Mouse (Mus musculus): ENCODE results near the gene Upk3b. TPM values are rescaled to one million over a fixed set of nuclear protein-coding genes. Genes with fewer than 3 reads are reported as not detected.

Upk3b gene
- 35.7 and 38.8 TPM in 2 replicates for polyA plus RNA-seq (2015; fragmentation: Nextera tagmentation; extraction: Ambion mirVana)

DNA sequence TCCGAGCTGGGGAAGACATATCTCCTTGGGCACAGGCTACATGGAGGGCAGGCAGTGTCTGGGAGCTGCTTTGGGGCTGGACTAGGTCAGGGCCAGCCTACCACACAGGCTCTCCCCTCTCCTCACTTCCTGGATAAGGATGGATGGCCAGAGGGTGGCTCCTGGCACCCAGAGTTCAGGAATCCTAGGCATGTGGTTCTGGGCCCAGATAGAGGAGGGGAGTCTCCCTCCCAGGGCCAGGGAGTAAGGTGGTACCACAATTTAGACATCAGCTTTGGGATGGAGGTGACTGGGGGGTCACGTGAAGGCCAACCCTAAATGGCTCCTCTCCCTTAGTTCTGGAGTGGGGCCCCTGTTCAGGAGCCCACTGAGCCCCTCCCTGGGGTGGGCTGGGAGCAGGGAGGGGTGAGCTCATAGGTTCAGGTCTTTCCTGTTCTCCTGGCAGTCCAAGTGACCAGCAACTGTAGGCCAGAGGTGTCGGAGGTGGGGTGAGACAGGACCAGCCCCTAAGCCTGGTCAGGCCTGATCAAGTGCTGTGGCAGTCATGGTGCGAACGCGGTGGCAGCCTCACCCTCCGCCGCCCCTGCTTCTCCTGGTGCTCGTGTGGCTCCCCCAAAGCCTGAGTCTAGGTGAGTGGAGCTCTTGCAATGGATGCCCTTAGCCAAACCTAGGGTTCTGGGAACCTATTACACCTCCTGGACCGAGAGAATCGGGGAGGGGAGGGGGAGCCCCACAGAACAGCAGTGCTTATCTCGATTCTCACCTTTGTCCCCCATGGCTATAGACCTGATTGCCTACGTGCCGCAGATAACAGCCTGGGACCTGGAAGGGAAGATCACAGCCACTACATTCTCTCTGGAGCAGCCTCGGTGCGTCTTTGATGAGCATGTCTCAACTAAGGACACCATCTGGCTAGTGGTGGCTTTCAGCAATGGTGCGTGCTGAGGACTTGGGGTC, at the start of gene Upk3b:
Upk3b (plus strand) TSS at position 239 of the 957 bp plus-strand sequence.
- 54% methylated on average over 17 of the region's 17 CpGs for WGBS
- no peaks in the 10 kb centered on the region for H3K36me3 ChIP-seq (ENCODE audit: insufficient read depth, low read length)
- no peak within 1 kb of the TSS for H3K4me3 ChIP-seq (ENCODE audit: low read depth, low read length)
- no peak within 1 kb of the TSS for H3K4me2 ChIP-seq (replicated peaks; ENCODE audit: low read depth, low read length)
- no peak within 1 kb of the TSS for H3K27ac ChIP-seq (ENCODE audit: low read length)
- DNase-seq (ENCODE audit: low spot score) (no peak), ATAC-seq (peak; percentile 46)
- no peak for TF ChIP-seq CTCF (IDR thresholded peaks at IDR 0.05)
- TF ChIP-seq EP300 (IDR thresholded peaks at IDR 0.05), result no peak
- no peak within 1 kb of the TSS for H3K9ac ChIP-seq (replicated peaks; ENCODE audit: low read depth)
- no peaks in the 10 kb centered on the region for H3K4me1 ChIP-seq (ENCODE audit: insufficient read depth, low read depth, low read length)
- H3K9me3 ChIP-seq (ENCODE audit: low read length), result no peaks in the 10 kb centered on the region
- no peaks in the 10 kb centered on the region for H3K27me3 ChIP-seq (replicated peaks; ENCODE audit: insufficient read depth, low read length)

- H3K4me3 ChIP-seq (ENCODE audit: low read depth, low read length), result no peak overlapping the region
- H3K9ac ChIP-seq (replicated peaks; ENCODE audit: low read depth), result no peak overlapping the region
- TF ChIP-seq EP300 (IDR thresholded peaks at IDR 0.05) (no peak), CTCF (IDR thresholded peaks at IDR 0.05) (no peak)
- 67% methylated on average over 5 of the region's 5 CpGs for WGBS
- H3K27me3 ChIP-seq (replicated peaks; ENCODE audit: insufficient read depth, low read length), result no peaks in the 10 kb centered on the region
- H3K27ac ChIP-seq (ENCODE audit: low read length), result no peak overlapping the region
- 0 out of 2 replicates have a peak, but pooled peaks cover 2% of the 10 kb centered on the region for H3K4me1 ChIP-seq (ENCODE audit: insufficient read depth, low read depth, low read length)
- no peaks in the 10 kb centered on the region for H3K9me3 ChIP-seq (ENCODE audit: low read length)
- H3K36me3 ChIP-seq (ENCODE audit: insufficient read depth, low read length), result no peaks in the 10 kb centered on the region
- no peak overlapping the region for H3K4me2 ChIP-seq (replicated peaks; ENCODE audit: low read depth, low read length)
- no peak for DNase-seq (ENCODE audit: low spot score)
- no peak for ATAC-seq
These were observed 47.7 kb upstream of the Upk3b start for GRCm38 (mm10) chr5:135990601-135991000.

DNA sequence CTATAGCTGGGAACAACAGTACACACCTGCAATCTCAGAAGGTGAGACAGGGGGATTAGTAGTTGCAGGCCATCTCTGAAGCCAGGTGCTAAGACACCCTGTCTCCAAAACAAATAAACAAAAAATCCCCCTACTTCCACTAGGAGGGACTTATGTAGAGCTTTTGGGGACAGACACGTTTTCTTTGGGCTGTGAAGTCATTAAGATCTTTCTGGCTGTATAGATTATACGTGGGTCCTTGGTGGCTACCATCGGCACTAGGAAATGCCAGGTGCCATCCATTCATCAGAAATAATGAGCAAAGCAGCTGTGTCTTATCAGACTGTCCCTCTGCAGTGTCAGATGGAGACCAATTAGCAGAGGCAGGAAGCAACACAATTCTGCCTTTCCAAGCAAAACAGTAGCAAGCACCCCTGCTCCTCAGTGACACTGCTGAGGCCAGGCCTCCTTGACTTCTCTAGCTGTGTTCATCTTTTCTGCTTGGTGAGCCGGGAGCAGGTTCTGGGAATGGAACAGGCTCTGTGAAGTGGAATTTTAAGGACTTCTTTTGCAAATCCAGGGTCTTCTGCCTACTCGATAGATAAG, 44.8 kb upstream of the Upk3b start:
- Histone ChIP-seq H3K27me3 (replicated peaks; ENCODE audit: insufficient read depth, low read length) (no peaks in the 10 kb centered on the region), H3K9ac (replicated peaks; ENCODE audit: low read depth) (no peak overlapping the region), H3K36me3 (ENCODE audit: insufficient read depth, low read length) (no peaks in the 10 kb centered on the region), H3K9me3 (ENCODE audit: low read length) (no peaks in the 10 kb centered on the region), H3K4me2 (replicated peaks; ENCODE audit: low read depth, low read length) (no peak overlapping the region), H3K27ac (ENCODE audit: low read length) (no peak overlapping the region), H3K4me3 (ENCODE audit: low read depth, low read length) (no peak overlapping the region), H3K4me1 (ENCODE audit: insufficient read depth, low read depth, low read length) (0 out of 2 replicates have a peak, but pooled peaks cover 4% of the 10 kb centered on the region)
- ATAC-seq, result no peak
- DNase-seq (ENCODE audit: low spot score), result no peak
- 40% methylated on average over 5 of the region's 5 CpGs for WGBS
- TF ChIP-seq CTCF (IDR thresholded peaks at IDR 0.05) (no peak), EP300 (IDR thresholded peaks at IDR 0.05) (no peak)

GRCm38 (mm10) chr5:135994335-135994724, 44.0 kb upstream of the Upk3b start:
- H3K4me1 ChIP-seq (ENCODE audit: insufficient read depth, low read depth, low read length), result 0 out of 2 replicates have a peak, but pooled peaks cover 4% of the 10 kb centered on the region
- H3K9me3 ChIP-seq (ENCODE audit: low read length), result no peaks in the 10 kb centered on the region
- ATAC-seq, result no peak
- H3K27ac ChIP-seq (ENCODE audit: low read length), result no peak overlapping the region
- no peak for DNase-seq (ENCODE audit: low spot score)
- 53% methylated on average over 8 of the region's 8 CpGs for WGBS
- H3K9ac ChIP-seq (replicated peaks; ENCODE audit: low read depth), result no peak overlapping the region
- H3K36me3 ChIP-seq (ENCODE audit: insufficient read depth, low read length), result no peaks in the 10 kb centered on the region
- H3K27me3 ChIP-seq (replicated peaks; ENCODE audit: insufficient read depth, low read length), result no peaks in the 10 kb centered on the region
- peak overlapping the region; percentile 68; the same call in 1 of the 2 replicates for H3K4me3 ChIP-seq (ENCODE audit: low read depth, low read length)
- no peak overlapping the region for H3K4me2 ChIP-seq (replicated peaks; ENCODE audit: low read depth, low read length)
- no peak for TF ChIP-seq EP300 (IDR thresholded peaks at IDR 0.05)
- TF ChIP-seq CTCF (IDR thresholded peaks at IDR 0.05), result no peak

DNA sequence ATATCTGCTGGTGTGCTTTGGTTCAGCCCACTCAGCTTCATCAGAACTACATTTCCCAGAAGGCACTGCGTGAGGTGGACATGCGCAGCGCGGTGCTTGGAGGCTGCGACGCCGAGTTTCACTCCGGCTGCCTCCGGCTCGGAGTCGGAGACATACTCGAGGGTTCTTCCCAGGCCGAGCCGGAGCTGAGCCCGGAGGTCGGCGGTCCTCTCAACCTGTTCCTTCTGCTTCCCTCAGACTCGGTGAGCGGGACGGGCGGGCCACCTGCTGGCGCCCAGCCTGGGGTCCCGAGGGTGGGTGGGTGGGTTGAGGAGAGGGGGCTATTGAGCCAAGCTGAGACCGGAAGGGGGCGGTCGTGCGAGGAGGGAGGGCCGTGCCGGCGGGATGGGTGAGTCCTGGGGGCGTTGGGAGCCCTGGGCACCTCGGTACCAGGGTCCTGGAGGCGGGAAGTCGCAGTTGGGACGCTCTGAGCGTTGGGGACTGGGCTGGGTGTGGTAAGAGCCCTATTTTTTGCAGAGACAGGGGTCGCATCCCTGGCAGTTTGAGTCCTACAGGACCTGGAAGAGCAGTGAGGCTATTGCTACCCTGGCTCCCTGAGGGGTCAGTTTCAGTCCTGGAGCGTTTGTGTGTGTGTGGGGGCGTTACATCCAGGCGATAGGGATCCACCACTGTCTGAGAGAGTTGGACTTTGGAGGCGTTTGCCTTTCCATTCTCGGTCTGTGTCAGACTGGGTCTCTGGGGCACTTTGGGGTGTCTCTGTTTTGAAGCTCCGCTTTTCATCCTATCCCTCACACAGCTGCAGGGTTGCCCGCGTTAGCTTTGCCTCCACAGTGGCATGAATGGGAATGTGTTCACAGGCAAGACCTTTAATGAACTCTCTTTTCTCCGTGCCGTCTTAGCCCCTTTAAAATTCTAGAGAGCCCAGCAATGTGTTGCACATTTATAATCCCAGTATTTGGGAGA, 43.3 kb upstream of the Upk3b start, which contains the start of gene Dtx2:
Dtx2 (plus strand) TSS at position 76 of the 963 bp plus-strand sequence.
- peak; percentile 98 for ATAC-seq
- peak within 1 kb of the TSS; percentile 68 for H3K4me3 ChIP-seq (ENCODE audit: low read depth, low read length)
- WGBS, result under 1% methylated on average over 42 of the region's 47 CpGs
- no peaks in the 10 kb centered on the region for H3K36me3 ChIP-seq (ENCODE audit: insufficient read depth, low read length)
- peak within 1 kb of the TSS; percentile 76 for H3K9ac ChIP-seq (replicated peaks; ENCODE audit: low read depth)
- H3K27ac ChIP-seq (ENCODE audit: low read length), result peak within 1 kb of the TSS; percentile 87
- DNase-seq (ENCODE audit: low spot score), result peak; percentile 94
- 0 out of 2 replicates have a peak, but pooled peaks cover 4% of the 10 kb centered on the region for H3K4me1 ChIP-seq (ENCODE audit: insufficient read depth, low read depth, low read length)
- peak within 1 kb of the TSS; percentile 79 for H3K4me2 ChIP-seq (replicated peaks; ENCODE audit: low read depth, low read length)
- H3K9me3 ChIP-seq (ENCODE audit: low read length), result no peaks in the 10 kb centered on the region
- no peaks in the 10 kb centered on the region for H3K27me3 ChIP-seq (replicated peaks; ENCODE audit: insufficient read depth, low read length)
- TF ChIP-seq CTCF (IDR thresholded peaks at IDR 0.05), result peak; percentile 40; the same call in 1 of the 2 replicates
- TF ChIP-seq EP300 (IDR thresholded peaks at IDR 0.05), result no peak

Measured in lung, postnatal 0 days (tissue).